Mouse (Mus musculus) liver, adult 2 months (tissue): Measurements from ENCODE around the gene H2al2a.

ENCODE experiments used
- CTCF ChIP-seq: fragments of 200-500 bp; IDR thresholded peaks from 2 replicates; pipeline ENCODE4 v1.5.1; 2011; ENCODE audit warnings: low read depth, low read length, control low read depth
- POLR2A ChIP-seq: fragments of 200-500 bp; IDR thresholded peaks from 2 replicates; pipeline ENCODE4 v1.6.1; 2011; ENCODE audit warnings: low read length, control low read depth; ENCODE audit not compliant: insufficient read depth; ENCODE audit errors: extremely low read depth

DNA sequence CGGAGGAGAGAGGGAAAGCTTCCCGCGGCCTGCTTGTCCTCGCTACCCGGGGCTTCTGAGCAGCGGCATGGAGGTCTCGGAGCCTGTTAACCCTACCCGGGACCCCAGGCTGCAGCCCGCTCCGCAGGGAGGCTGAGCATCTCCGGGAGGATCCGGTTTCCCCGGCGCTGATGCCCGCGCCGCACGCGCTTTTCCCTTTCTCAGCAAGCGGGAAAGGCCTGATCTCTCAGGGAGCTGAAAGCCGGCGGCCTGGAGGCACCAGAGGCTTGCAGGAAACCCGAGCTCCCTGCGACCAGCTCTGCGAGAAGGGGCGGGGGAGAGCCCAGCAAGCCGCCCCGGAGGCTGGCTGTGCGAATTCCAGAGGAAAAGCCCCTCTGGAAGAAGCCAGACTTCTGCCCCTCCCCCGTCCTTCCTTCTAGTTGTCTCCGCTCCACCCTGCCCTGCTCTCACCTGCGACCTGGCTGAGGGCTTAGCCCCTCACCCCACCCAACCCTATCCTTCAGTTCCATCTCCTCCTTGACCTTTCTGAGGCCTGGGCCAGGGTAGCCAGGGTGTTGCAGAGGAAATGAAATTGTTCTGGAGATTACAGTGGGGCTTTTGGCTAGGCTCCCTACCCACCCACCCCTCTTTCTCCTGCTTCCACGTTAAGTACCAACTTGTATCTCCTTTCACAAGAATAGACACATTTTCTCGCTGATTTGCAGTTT is 35.2 kb upstream of the H2al2a start:
- TF ChIP-seq CTCF = no peak
- no peak for TF ChIP-seq POLR2A
